Mouse (Mus musculus): ENCODE measurements around the gene Otud7b.

- TF ChIP-seq CTCF (IDR thresholded peaks at IDR 0.05; ENCODE audit: extremely low read depth, insufficient read depth, low read length): no peak
- TF ChIP-seq POLR2A (IDR thresholded peaks at IDR 0.05; ENCODE audit: extremely low read depth, insufficient read depth, low read length): no peak
Observed at GRCm38 (mm10) chr3:96060146-96060545, 44.2 kb upstream of the Otud7b start.
